Mouse (Mus musculus) neural tube, embryonic 15.5 days (tissue): Measurements from ENCODE around the gene Aurkb. TPM values are rescaled to one million over a fixed set of nuclear protein-coding genes. Genes with fewer than 3 reads are reported as not detected.

Experiments
- ATAC-seq: fragments of 200-750 bp; cut with Nextera tagmentation; 2 replicates; pipeline ENCODE4 v1.8.0; 2017; ENCODE audit warnings: mild to moderate bottlenecking, moderate TSS enrichment, moderate library complexity; ENCODE audit not compliant: low FRiP score
- H3K27ac ChIP-seq: fragments of 300-500 bp; sonication (generic); replicated peaks from 2 replicates; pipeline ENCODE4 v1.5.1; 2015; ENCODE audit warnings: mild to moderate bottlenecking, inconsistent platforms
- H3K27me3 ChIP-seq: fragments of 300-500 bp; sonication (generic); replicated peaks from 2 replicates; pipeline ENCODE4 v1.6.1; 2015; ENCODE audit warnings: inconsistent platforms
- H3K36me3 ChIP-seq: fragments of 300-500 bp; sonication (generic); 2 replicates; pipeline ENCODE4 v1.6.1; 2015; ENCODE audit warnings: inconsistent platforms
- H3K4me1 ChIP-seq: fragments of 300-500 bp; sonication (generic); 2 replicates; pipeline ENCODE4 v1.6.1; 2015; ENCODE audit warnings: inconsistent platforms
- H3K4me2 ChIP-seq: fragments of 300-500 bp; sonication (generic); 2 replicates; pipeline ENCODE4 v1.6.1; 2015; ENCODE audit warnings: inconsistent platforms, mild to moderate bottlenecking, moderate library complexity
- H3K4me3 ChIP-seq: fragments of 300-500 bp; sonication (generic); replicated peaks from 2 replicates; pipeline ENCODE4 v1.5.1; 2015; ENCODE audit warnings: mild to moderate bottlenecking, inconsistent platforms
- H3K9ac ChIP-seq: fragments of 300-500 bp; sonication (generic); replicated peaks from 2 replicates; pipeline ENCODE4 v1.6.1; 2015; ENCODE audit warnings: mild to moderate bottlenecking, inconsistent platforms
- H3K9me3 ChIP-seq: fragments of 300-500 bp; sonication (generic); replicated peaks from 2 replicates; pipeline ENCODE4 v1.6.1; 2016; ENCODE audit warnings: inconsistent platforms
- WGBS: fragments of 180-500 bp; shearing (Covaris S2); methylation state at CpG from one replicate; pipeline ENCODE4 v1.1.7; 2015; ENCODE audit warnings: mixed read lengths; 5-methylcytosine and 5-hydroxymethylcytosine counted together
- polyA plus RNA-seq: library from polyadenylated mRNA; unstranded; fragments of >200 nt; fragmentation: Nextera tagmentation; extraction: Ambion mirVana; gene quantifications from 2 replicates; pipeline ENCODE4 v1.2.1, GENCODE M21; 2015

The Aurkb gene
- polyA plus RNA-seq, 1 experiment from 2014 or later, result 15.6 TPM

DNA sequence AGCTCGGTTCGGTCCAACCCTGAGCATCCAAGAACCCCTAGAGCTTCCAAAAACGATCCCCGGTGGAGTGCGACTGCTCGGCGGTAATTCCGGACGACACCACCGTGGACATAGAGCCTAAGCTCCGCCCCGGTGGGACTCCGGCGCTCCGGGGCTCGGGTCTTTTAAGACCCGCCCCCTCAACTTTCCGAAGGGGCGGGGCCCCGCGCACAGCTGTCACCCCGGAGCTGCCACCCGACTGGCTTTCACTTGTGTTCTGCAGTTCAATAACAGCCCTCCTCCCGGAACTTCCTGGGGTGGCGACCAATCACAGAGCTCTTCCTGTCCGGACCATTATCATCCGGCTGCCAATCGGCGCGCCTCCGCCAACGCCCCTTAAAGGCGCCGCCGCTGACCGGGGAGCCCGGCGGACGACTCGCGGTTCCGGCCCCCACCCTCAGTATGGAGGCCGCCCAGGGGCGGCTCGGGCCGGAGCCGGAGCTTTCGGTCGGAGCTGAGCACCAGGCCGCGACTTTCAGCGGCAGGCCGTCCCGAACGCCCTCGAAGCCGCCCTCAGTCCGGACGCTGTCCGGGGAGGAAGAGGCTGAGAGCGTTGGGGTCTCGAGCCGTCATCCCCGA is 14.0 kb downstream of the Aurkb start, which contains the start of gene Borcs6:
TSS of gene Borcs6 (plus strand) at position 361 of the 618 bp plus-strand sequence.
- peak within 1 kb of the TSS; percentile 83 for H3K9ac ChIP-seq
- under 1% methylated on average over 64 of the region's 64 CpGs for WGBS
- peaks cover 36% of the 10 kb centered on the region for H3K4me1 ChIP-seq
- no peaks in the 10 kb centered on the region for H3K36me3 ChIP-seq
- H3K4me3 ChIP-seq, result peak within 1 kb of the TSS; percentile 92
- peak within 1 kb of the TSS; percentile 95 for H3K27ac ChIP-seq
- ATAC-seq, result peak; percentile 91
- H3K27me3 ChIP-seq, result no peaks in the 10 kb centered on the region
- H3K4me2 ChIP-seq, result peak within 1 kb of the TSS; percentile 92
- no peaks in the 10 kb centered on the region for H3K9me3 ChIP-seq

DNA sequence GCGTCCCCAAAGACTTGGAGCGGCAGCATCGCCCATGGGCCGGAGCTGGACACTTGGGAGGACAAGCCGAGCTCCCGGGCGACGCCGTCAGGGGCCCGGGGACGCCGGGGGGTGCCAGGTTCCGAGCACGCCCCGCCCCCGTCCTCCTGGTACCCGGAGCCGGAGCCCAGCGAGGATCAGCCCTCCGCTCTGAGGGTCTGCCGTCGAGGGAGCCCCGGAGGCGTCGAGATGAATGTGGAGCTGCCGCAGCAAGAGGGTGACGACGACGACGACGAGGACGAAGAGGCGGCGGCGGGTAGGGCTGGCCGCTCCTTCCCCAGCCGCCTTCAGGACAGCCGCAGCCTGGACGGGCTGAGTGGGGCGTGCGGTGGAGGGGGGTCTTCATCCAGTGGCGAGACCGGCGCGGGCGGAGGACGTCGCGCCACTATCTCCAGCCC is 14.5 kb downstream of the Aurkb start:
- Histone ChIP-seq H3K36me3 (no peaks in the 10 kb centered on the region), H3K9ac (peak overlapping the region; percentile 83), H3K27me3 (no peaks in the 10 kb centered on the region), H3K4me3 (peak overlapping the region; percentile 92), H3K4me2 (peak overlapping the region; percentile 92), H3K4me1 (peaks cover 40% of the 10 kb centered on the region), H3K27ac (peak overlapping the region; percentile 95), H3K9me3 (no peaks in the 10 kb centered on the region)
- WGBS, result under 1% methylated on average over 36 of the region's 49 CpGs
- ATAC-seq, result peak; percentile 12

DNA sequence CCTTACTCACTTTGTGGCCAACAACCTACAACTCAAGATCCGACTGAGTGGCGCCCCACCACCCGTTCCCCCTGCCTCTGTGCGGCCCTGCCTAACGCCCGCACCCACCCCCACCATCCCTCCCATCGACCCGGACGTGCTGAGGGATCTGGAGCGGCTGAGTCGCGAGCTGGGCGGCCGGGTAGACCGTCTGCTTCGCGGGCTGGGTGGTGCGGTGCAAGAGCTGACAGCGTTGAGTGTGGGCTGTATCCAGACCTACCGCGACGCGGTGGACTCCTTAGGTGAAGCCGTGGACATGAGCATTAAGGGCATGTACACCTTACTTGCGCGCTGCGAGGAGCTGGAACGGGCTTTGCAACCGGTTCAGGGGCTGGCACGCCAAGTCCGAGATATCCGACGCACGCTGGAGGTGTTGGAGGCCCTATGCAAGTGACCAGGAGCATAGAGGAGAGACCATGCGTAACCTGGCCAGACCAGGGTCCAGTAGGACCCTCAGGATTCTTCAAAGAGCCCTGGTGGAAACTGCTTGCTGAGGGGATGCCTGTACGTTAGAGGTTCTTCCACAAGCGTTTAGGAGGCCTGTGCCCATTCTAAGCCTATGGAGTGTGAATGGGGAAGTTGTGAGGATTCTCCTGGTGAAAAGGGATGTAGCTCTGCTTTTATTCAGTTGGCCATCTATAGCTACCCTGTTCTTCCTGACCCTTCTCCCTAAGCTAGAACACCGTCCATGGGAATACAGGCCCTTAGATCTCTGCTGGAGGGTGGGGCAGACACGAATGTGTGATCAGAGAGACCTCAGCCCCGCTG is 15.2 kb downstream of the Aurkb start:
- Histone ChIP-seq H3K9ac (peak overlapping the region; percentile 83), H3K4me2 (peak overlapping the region; percentile 92), H3K4me1 (peaks cover 40% of the 10 kb centered on the region), H3K4me3 (peak overlapping the region; percentile 92), H3K9me3 (no peaks in the 10 kb centered on the region), H3K27me3 (no peaks in the 10 kb centered on the region), H3K36me3 (no peaks in the 10 kb centered on the region), H3K27ac (peak overlapping the region; percentile 95)
- under 1% methylated on average over 40 of the region's 40 CpGs for WGBS
- no peak for ATAC-seq

DNA sequence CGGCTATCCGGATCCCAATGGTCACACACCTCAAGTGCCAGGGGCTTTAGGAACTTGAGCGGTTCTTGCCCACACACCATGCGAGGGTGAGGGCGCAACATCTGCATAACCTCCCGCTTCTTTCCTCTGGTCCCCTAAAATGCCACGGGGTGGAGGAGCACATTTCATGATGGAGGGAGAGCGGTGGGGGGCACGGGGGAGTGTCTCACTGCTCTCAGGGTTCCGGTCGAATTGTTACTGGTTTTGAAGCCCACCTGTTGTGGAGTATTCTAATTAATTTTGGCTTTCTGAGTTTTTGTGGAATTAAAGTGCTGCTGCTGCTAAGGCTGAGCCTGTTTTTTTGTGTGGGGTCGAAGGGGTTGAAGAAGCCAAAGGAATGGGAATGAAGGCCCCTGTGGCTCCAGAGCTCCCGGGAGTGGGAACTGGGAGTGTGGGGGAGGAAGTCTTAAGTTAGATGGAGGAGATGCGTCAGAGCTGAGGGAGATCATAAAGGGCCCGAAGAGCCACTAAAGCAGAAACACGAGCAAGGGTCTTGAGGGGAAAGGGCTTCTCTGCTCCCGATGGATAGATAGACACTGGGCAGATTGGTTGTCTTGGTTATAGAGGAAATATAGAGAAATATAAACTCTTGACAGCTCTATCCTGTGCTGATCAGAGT is 15.9 kb downstream of the Aurkb start:
- ATAC-seq, result no peak
- no peaks in the 10 kb centered on the region for H3K9me3 ChIP-seq
- peaks cover 47% of the 10 kb centered on the region for H3K4me1 ChIP-seq
- 13% methylated on average over 17 of the region's 17 CpGs for WGBS
- H3K27me3 ChIP-seq, result no peaks in the 10 kb centered on the region
- peak overlapping the region; percentile 92 for H3K4me3 ChIP-seq
- peak overlapping the region; percentile 95; the same call in 1 of the 2 replicates for H3K27ac ChIP-seq
- peak overlapping the region; percentile 92 for H3K4me2 ChIP-seq
- no peaks in the 10 kb centered on the region for H3K36me3 ChIP-seq
- peak overlapping the region; percentile 83 for H3K9ac ChIP-seq

DNA sequence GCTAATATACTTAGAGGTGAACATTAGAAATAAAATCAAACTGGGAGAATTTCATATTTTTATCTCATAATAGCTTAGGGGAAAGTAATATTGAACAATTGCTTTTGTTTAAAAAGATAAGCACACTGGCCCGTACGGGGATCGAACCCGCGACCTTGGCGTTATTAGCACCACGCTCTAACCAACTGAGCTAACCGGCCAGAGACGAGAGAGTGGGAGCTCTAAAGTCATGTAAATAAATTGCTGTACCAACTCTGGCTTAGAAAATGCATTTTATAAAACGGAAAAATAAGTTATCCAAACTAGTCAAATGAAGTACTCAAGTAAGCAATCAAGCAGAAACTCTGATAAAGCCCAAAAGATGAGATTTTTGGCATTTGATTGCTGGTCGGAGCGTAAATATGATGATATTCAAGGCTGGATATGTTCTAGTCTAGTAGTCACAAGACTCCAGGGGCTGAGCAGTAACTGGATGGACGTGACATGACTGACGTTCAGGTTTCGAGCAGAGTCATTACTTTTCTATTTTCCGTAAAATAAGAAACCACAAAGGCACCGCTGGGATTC is 16.8 kb downstream of the Aurkb start:
- Histone ChIP-seq H3K36me3 (no peaks in the 10 kb centered on the region), H3K4me1 (peaks cover 56% of the 10 kb centered on the region), H3K9ac (no peak overlapping the region), H3K4me3 (peak overlapping the region; percentile 58), H3K27me3 (no peaks in the 10 kb centered on the region), H3K4me2 (peak overlapping the region; percentile 92), H3K9me3 (no peaks in the 10 kb centered on the region), H3K27ac (peak overlapping the region; percentile 74)
- WGBS, result under 1% methylated on average over 17 of the region's 17 CpGs
- ATAC-seq, result peak; percentile 23; the same call in 1 of the 2 replicates

DNA sequence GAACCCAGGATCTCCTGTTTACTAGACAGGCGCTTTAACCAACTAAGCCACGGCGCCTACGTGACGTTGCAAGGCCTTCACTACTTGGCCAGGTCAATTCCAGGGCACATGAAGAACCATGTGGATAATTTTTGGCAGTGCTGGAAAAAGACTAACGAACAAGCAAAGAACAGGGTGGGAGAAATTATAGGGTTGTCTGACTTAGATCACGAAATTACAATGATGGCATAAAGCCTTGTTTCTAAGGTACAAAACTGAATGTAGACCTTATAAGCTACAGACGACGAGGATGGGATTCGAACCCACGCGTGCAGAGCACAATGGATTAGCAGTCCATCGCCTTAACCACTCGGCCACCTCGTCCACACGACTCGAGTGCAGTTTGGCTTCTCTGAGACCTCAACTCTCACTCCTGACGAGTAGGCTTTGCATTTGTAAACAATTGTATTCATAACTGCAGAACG is 17.3 kb downstream of the Aurkb start:
- Histone ChIP-seq H3K27me3 (no peaks in the 10 kb centered on the region), H3K9me3 (no peaks in the 10 kb centered on the region), H3K27ac (peak overlapping the region; percentile 85), H3K4me2 (peak overlapping the region; percentile 92), H3K36me3 (no peaks in the 10 kb centered on the region), H3K9ac (peak overlapping the region; percentile 49; the same call in 1 of the 2 replicates), H3K4me1 (peaks cover 56% of the 10 kb centered on the region), H3K4me3 (peak overlapping the region; percentile 58)
- under 1% methylated on average over 19 of the region's 19 CpGs for WGBS
- ATAC-seq, result peak; percentile 66

DNA sequence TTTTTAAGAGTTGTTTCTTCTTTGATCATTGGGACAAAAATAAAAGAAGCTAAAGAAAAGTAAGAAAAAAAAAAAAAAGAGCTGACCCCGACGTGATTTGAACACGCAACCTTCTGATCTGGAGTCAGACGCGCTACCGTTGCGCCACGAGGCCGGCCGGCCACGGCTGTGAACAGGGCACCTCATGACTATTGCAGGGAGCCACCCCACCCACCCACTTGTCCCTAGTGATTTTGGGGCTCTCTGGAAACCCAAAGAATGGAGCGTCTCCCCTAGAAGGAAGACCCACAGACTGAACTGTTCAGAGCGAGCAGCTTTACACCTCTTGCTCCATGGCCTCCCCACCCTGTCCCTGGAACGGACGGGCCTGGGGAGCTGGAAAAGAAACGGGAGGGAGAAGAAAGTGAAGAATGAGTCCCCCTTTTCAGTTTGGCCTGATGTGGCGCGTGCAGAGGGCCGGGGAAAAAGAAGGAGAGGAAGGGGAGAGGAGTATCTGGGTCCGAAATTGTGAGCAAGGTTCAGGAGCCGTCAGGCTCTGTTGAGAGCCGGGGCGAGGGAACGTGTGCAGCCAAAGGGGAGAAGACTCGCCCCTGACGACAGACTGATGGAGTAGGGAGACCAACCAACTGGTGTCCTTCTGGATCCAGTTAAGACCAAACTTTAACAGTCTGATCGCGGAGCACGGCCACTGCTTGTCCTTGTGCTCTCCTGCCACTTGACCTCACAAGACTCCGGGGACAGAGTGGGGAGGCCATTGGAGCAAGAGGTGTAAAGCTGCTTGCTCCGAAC is 18.2 kb downstream of the Aurkb start:
- Histone ChIP-seq H3K4me2 (peak overlapping the region; percentile 92), H3K9me3 (no peaks in the 10 kb centered on the region), H3K4me1 (peaks cover 49% of the 10 kb centered on the region), H3K9ac (peak overlapping the region; percentile 57), H3K4me3 (peak overlapping the region; percentile 58), H3K27ac (peak overlapping the region; percentile 85), H3K27me3 (no peaks in the 10 kb centered on the region), H3K36me3 (no peaks in the 10 kb centered on the region)
- peak; percentile 46; the same call in 1 of the 2 replicates for ATAC-seq
- under 1% methylated on average over 31 of the region's 31 CpGs for WGBS

DNA sequence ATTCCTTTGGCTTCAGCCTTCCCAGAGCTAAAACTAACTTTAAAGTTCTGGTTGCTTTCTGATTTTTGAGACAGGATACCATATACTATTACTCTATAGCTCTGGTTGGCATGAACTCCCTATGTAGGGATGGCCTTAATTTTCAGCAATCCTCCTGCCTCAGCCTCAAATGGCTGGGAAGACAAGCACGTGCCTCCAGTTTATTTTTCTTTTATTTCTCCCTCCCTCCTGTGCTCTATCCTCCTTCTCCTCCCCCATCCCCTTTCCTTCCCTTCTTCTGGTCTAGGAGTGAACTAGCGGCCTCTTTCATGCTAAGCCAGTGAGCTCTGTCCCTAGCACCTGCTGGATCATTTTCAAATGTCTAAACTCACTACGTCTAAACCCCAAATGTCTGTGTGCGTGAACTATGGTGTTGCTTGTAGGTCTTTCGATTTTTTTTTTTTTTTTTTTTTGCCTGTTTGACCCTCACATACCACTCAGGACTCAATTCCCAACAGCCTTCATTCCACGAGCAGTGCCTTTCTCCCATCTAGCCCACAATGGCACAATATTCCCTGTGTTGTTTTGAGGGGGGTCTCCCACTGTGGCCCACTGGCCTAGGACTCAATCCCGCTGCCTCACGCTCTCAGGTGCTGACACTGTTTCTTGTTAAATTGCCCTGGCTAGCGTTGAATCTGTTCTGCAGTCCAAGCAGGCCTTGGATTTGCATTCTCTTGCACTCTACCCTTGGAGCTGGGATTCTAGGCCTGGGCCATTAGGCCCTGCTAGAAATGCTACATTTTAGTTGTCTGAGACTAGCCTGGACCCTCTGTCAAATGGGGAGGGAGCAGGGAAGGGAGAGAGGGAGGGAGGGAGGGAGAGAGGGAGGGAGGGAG is 19.0 kb downstream of the Aurkb start:
- Histone ChIP-seq H3K27me3 (no peaks in the 10 kb centered on the region), H3K9ac (peak overlapping the region; percentile 57; the same call in 1 of the 2 replicates), H3K4me1 (peaks cover 47% of the 10 kb centered on the region), H3K36me3 (no peaks in the 10 kb centered on the region), H3K27ac (0 out of 2 replicates have a peak overlapping the region, but pooled peaks have one; percentile 69), H3K4me2 (peak overlapping the region; percentile 92), H3K9me3 (no peaks in the 10 kb centered on the region), H3K4me3 (peak overlapping the region; percentile 58)
- ATAC-seq, result no peak
- 53% methylated on average over 9 of the region's 9 CpGs for WGBS

DNA sequence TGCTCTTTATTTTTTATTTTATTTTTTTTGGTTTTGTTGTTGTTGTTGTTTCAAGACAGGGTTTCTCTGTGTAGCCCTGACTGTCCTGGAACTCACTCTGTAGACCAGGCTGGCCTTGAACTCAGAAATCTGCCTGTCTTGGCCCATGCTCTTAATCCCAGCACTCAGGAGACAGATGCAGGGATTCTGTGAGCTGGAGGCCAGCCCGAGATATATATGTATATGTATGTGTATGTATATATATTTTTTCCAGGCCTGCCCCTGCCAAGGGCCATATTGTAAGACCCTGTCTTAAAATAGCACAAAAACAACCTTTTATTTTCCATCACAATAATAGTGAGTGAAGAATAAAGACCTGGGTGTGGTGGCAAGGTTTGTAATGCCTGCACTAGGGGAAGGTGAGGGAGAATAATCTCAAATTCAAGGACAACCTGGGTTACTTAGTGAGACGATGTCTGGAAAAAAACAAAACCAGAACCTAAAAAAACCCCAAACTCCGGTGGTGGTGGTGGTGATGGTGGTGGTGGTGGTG is 20.0 kb downstream of the Aurkb start:
- Histone ChIP-seq H3K36me3 (no peaks in the 10 kb centered on the region), H3K4me1 (peaks cover 54% of the 10 kb centered on the region), H3K27me3 (no peaks in the 10 kb centered on the region), H3K9ac (no peak overlapping the region), H3K27ac (no peak overlapping the region), H3K9me3 (no peaks in the 10 kb centered on the region), H3K4me3 (0 out of 2 replicates have a peak overlapping the region, but pooled peaks have one; percentile 44), H3K4me2 (peak overlapping the region; percentile 91)
- WGBS, result 61% methylated on average over 3 of the region's 3 CpGs
- no peak for ATAC-seq
